In the genomic region with DNA sequence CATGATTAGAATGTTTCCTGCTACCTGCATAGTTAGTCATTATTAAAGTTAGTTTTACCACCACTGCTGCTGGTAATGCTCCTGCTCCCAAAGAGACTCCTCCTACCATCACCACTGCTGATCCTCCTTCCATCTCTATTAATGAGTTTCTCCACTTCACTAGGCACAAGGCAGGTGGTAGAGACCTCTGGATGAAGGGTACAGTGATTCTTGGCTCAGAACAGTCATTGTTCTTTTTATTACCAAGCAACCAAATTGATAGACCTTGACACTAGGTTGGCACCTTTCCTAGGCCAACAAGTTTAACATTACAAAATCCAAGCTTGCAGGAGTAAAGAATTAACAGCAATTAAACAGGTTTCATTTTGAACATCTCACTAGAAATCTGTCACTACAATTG, we compare ENCODE assay signal across 22 mouse cellular contexts.
A peak's percentile ranks its signal among the peaks of the same experiment; 100 is the strongest.
DNase-seq lines count a peak whose midpoint lies in the region; ATAC-seq and TF ChIP-seq lines count a peak whose summit lies in the region.
"Had no signal": no experiment of that assay in that cellular context is flagged by ENCODE, and none has a peak within 500 bp of the region (broad histone marks: within the 10 kb centered on the region; RNA-seq: fewer than 3 reads in every experiment).

No protein-coding gene starts in this region.

- H3K9ac ChIP-seq in lung, postnatal 0 days (replicated peaks; ENCODE audit: low read depth), result no peak overlapping the region
- H3K9ac ChIP-seq: midbrain, embryonic 13.5 days; neural tube, embryonic 13.5 days; stomach, embryonic 15.5 days had no signal

- no peak overlapping the region for H3K27ac ChIP-seq in lung, postnatal 0 days (ENCODE audit: low read length)
- H3K27ac ChIP-seq: forebrain, embryonic 10.5 days; midbrain, embryonic 13.5 days; neural tube, embryonic 13.5 days; stomach, embryonic 15.5 days had no signal

- H3K9me3 ChIP-seq in lung, postnatal 0 days (ENCODE audit: low read length), result no peaks in the 10 kb centered on the region
- H3K9me3 ChIP-seq: forebrain, embryonic 10.5 days; megakaryocyte, embryonic 14.5 days; midbrain, embryonic 13.5 days; neural tube, embryonic 13.5 days; stomach, embryonic 15.5 days had no signal

- no peak overlapping the region for H3K4me2 ChIP-seq in lung, postnatal 0 days (replicated peaks; ENCODE audit: low read depth, low read length)
- H3K4me2 ChIP-seq: liver, embryonic 11.5 days; midbrain, embryonic 13.5 days; neural tube, embryonic 13.5 days; stomach, embryonic 15.5 days had no signal

- H3K27me3 ChIP-seq in lung, postnatal 0 days (replicated peaks; ENCODE audit: insufficient read depth, low read length), result no peaks in the 10 kb centered on the region
- H3K27me3 ChIP-seq: megakaryocyte, embryonic 14.5 days; midbrain, embryonic 13.5 days; neural tube, embryonic 13.5 days; stomach, embryonic 15.5 days had no signal

- ATAC-seq in cerebellum, adult (ENCODE audit: insufficient number of reproducible peaks, low FRiP score, low TSS enrichment), result no peak
- ATAC-seq in lung, postnatal 0 days, result no peak
- ATAC-seq: midbrain, embryonic 13.5 days had no signal

- H3K36me3 ChIP-seq in lung, postnatal 0 days (ENCODE audit: insufficient read depth, low read length), result no peaks in the 10 kb centered on the region
- H3K36me3 ChIP-seq: forebrain, embryonic 10.5 days; midbrain, embryonic 13.5 days; neural tube, embryonic 13.5 days; stomach, embryonic 15.5 days had no signal

- no peaks in the 10 kb centered on the region for H3K4me1 ChIP-seq in lung, postnatal 0 days (ENCODE audit: insufficient read depth, low read depth, low read length)
- H3K4me1 ChIP-seq: forebrain, embryonic 10.5 days; megakaryocyte, embryonic 14.5 days; midbrain, embryonic 13.5 days; neural tube, embryonic 13.5 days; stomach, embryonic 15.5 days had no signal

- TF ChIP-seq EP300 in lung, postnatal 0 days (IDR thresholded peaks at IDR 0.05), result no peak

- DNase-seq in cerebellum, adult 9-10 months, result peak; percentile 26
- peak; percentile 27 for DNase-seq in kidney, adult 11 months
- DNase-seq in kidney, adult 18-20 months, result no peak
- peak; percentile 52 for DNase-seq in kidney, adult 8-10 months
- DNase-seq in kidney, postnatal 10 days, result peak; percentile 3
- DNase-seq in lung, postnatal 0 days (ENCODE audit: low spot score), result no peak
- DNase-seq in spleen, postnatal 14 days (ENCODE audit: low spot score in 2 of 2), result no peak
- DNase-seq: adrenal gland, postnatal 14 days; cerebellum, adult 9-11 months; gastrocnemius, postnatal 36 days; lung, adult 18-20 months; lung, postnatal 36 days; retina, postnatal 1 day; thymus, adult 18-20 months; thymus, postnatal 36 days had no signal

- no peak overlapping the region for H3K4me3 ChIP-seq in lung, postnatal 0 days (ENCODE audit: low read depth, low read length)
- H3K4me3 ChIP-seq: forebrain, embryonic 10.5 days; megakaryocyte, embryonic 14.5 days; midbrain, embryonic 13.5 days; neural tube, embryonic 13.5 days; stomach, embryonic 15.5 days had no signal

- TF ChIP-seq CTCF in lung, postnatal 0 days (IDR thresholded peaks at IDR 0.05), result no peak

Comparison
In these comparisons a context has a peak if more than half of its experiments do, and no peak if none do; other contexts are left out.
1. DNase-seq: peak in cerebellum, adult 9-10 months (single experiment), kidney, adult 11 months (single experiment), kidney, adult 8-10 months (2 of 2) and kidney, postnatal 10 days (single experiment); none in kidney, adult 18-20 months (single experiment), lung, postnatal 0 days (single experiment) and spleen, postnatal 14 days (0 of 2).